Comparison of ENCODE assay signal across 1 mouse cellular context in genomic region chr9:37347988-37348642, GRCm38 (mm10).
A peak's percentile ranks its signal among the peaks of the same experiment; 100 is the strongest.
TF ChIP-seq lines count a peak whose summit lies in the region.

Ccdc15 (minus strand) TSS chr9:37348432.

TF ChIP-seq in CH12.LX, 34 proteins besides CTCF, POLR2A, EP300 and RAD21 (continued from another document):
- peak; percentile 89; the same call in 1 of the 2 replicates for TF ChIP-seq ZMIZ1 (IDR thresholded peaks at IDR 0.05; ENCODE audit: low read depth, low read length)
- TF ChIP-seq TBP (conservative IDR thresholded peaks at IDR 0.05; ENCODE audit: low read depth, low read length) = peak; percentile 87
- peak; percentile 93 for TF ChIP-seq TCF12 (IDR thresholded peaks at IDR 0.05; ENCODE audit: low read depth, low read length)
- 0 out of 2 replicates have a peak, but pooled peaks have one; percentile 62 for TF ChIP-seq KAT2A (IDR thresholded peaks at IDR 0.05; ENCODE audit: insufficient replicate concordance, low read length)
- TF ChIP-seq IRF4 (IDR thresholded peaks at IDR 0.05; ENCODE audit: low read depth, low read length) = no peak
- TF ChIP-seq CHD1 (IDR thresholded peaks at IDR 0.05; ENCODE audit: low read depth, low read length) = no peak
- no peak for TF ChIP-seq PAX5 (IDR thresholded peaks at IDR 0.05; ENCODE audit: low read length)
- no peak for TF ChIP-seq UBTF (IDR thresholded peaks at IDR 0.05; ENCODE audit: low read depth, low read length)
- TF ChIP-seq MAX (IDR thresholded peaks at IDR 0.05; ENCODE audit: low read length) = peak; percentile 62; the same call in 1 of the 2 replicates
- TF ChIP-seq MXI1 (IDR thresholded peaks at IDR 0.05; ENCODE audit: low read depth, low read length) = peak; percentile 91
- no peak for TF ChIP-seq RCOR1 (conservative IDR thresholded peaks at IDR 0.05; ENCODE audit: low read depth, low read length)
